ENCODE assay signal across 11 mouse cellular contexts in the genomic region with DNA sequence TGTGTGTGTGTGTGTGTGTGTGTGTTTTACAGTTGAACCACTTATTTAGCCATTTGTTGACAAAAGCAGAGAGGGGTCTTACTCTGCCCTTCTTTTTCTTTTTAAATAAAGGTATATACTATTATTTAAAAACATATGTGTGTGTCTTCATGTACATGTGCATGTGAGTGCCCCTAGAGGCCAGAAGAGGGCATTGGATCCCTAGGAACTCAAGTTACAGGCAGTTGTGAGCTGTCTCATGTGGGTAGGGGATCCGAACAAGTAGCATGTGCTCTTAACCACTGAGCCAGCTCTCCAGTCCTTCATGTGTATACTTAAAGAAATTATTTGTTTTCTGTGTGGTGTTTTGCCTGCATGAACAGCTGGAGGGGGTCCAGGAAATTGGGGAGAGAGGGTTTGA. TPM values are rescaled to one million over a fixed set of nuclear protein-coding genes. Genes with fewer than 3 reads are reported as not detected.
DNase-seq lines count a peak whose midpoint lies in the region; ATAC-seq and TF ChIP-seq lines count a peak whose summit lies in the region.
"Had no signal": no experiment of that assay in that cellular context is flagged by ENCODE, and none has a peak within 500 bp of the region (broad histone marks: within the 10 kb centered on the region; RNA-seq: fewer than 3 reads in every experiment).

No protein-coding gene starts in this region.

- POLR2A ChIA-PET in Patski (lab: Charles Lee), result interaction anchor here (0.7 kb wide), 1 partner anchor 25 kb away, joined by 4 read pairs; no protein-coding TSS in a partner anchor

- no peak overlapping the region for H3K4me3 ChIP-seq in forebrain, embryonic 14.5 days (ENCODE audit: low read depth, low read length)
- no peak overlapping the region for H3K4me3 ChIP-seq in forebrain, embryonic 10.5 days
- no peak overlapping the region for H3K4me3 ChIP-seq in lung, embryonic 14.5 days (ENCODE audit: low read depth, low read length)
- H3K4me3 ChIP-seq in intestine, embryonic 16.5 days (ENCODE audit: low read length), result no peak overlapping the region
- H3K4me3 ChIP-seq: stomach, embryonic 15.5 days had no signal

- peak; percentile 61 for TF ChIP-seq CTCF in lung, embryonic 14.5 days (IDR thresholded peaks at IDR 0.05; ENCODE audit: low read depth)
- TF ChIP-seq CTCF in Patski (IDR thresholded peaks at IDR 0.05), result peak; percentile 45

- in situ Hi-C loops in Patski (cut with MboI; ENCODE audit: low pct_unique_long_range_greater_than_20kb), result no loop called here

- H3K36me3 ChIP-seq in forebrain, embryonic 14.5 days (ENCODE audit: control insufficient read depth, insufficient read depth, low read length), result no peaks in the 10 kb centered on the region
- H3K36me3 ChIP-seq in forebrain, embryonic 10.5 days (replicated peaks), result no peaks in the 10 kb centered on the region
- H3K36me3 ChIP-seq in lung, embryonic 14.5 days (ENCODE audit: insufficient read depth), result no peaks in the 10 kb centered on the region
- H3K36me3 ChIP-seq in intestine, embryonic 16.5 days (ENCODE audit: control insufficient read depth, insufficient read depth, low read length), result no peaks in the 10 kb centered on the region
- H3K36me3 ChIP-seq: stomach, embryonic 15.5 days had no signal

- H3K27me3 ChIP-seq in forebrain, embryonic 14.5 days (replicated peaks; ENCODE audit: control insufficient read depth, insufficient read depth, low read length), result no peaks in the 10 kb centered on the region
- H3K27me3 ChIP-seq in forebrain, embryonic 10.5 days (ENCODE audit: poor library complexity, severe bottlenecking), result no peaks in the 10 kb centered on the region
- H3K27me3 ChIP-seq in lung, embryonic 14.5 days (ENCODE audit: insufficient read depth, low read length), result no peaks in the 10 kb centered on the region
- H3K27me3 ChIP-seq in Patski, result peaks cover 18% of the 10 kb centered on the region
- no peaks in the 10 kb centered on the region for H3K27me3 ChIP-seq in intestine, embryonic 16.5 days (replicated peaks; ENCODE audit: control insufficient read depth, insufficient read depth, low read length)
- H3K27me3 ChIP-seq: stomach, embryonic 15.5 days had no signal

- no peak for ATAC-seq in forebrain, embryonic 14.5 days
- no peak for ATAC-seq in lung, embryonic 14.5 days (ENCODE audit: insufficient read depth)
- ATAC-seq in Patski, result no peak
- no peak for ATAC-seq in intestine, embryonic 16.5 days

- H3K4me1 ChIP-seq in forebrain, embryonic 14.5 days (ENCODE audit: control insufficient read depth, insufficient read depth, low read length), result peaks cover 5% of the 10 kb centered on the region
- H3K4me1 ChIP-seq in forebrain, embryonic 10.5 days, result no peaks in the 10 kb centered on the region
- H3K4me1 ChIP-seq in lung, embryonic 14.5 days (ENCODE audit: insufficient read depth), result 0 out of 2 replicates have a peak, but pooled peaks cover 4% of the 10 kb centered on the region
- H3K4me1 ChIP-seq in intestine, embryonic 16.5 days (ENCODE audit: control insufficient read depth, insufficient read depth, low read length), result 0 out of 2 replicates have a peak, but pooled peaks cover 3% of the 10 kb centered on the region
- H3K4me1 ChIP-seq: stomach, embryonic 15.5 days had no signal

- peak overlapping the region; percentile 33; the same call in 1 of the 2 replicates for H3K27ac ChIP-seq in forebrain, embryonic 14.5 days (ENCODE audit: low read depth, low read length)
- no peak overlapping the region for H3K27ac ChIP-seq in forebrain, embryonic 10.5 days
- H3K27ac ChIP-seq in lung, embryonic 14.5 days (ENCODE audit: low read depth), result no peak overlapping the region
- H3K27ac ChIP-seq in intestine, embryonic 16.5 days (ENCODE audit: low read length), result no peak overlapping the region
- H3K27ac ChIP-seq: stomach, embryonic 15.5 days had no signal

- CTCF ChIA-PET in Patski (lab: Charles Lee), result interaction anchor here (1.4 kb wide), 2 partner anchors 11 to 14 kb away, joined by 3 read pairs; no protein-coding TSS in a partner anchor

- DNase-seq in forebrain, embryonic 14.5 days (ENCODE audit: low spot score), result peak; percentile 40
- no peak for DNase-seq in forebrain, embryonic 10.5 days (ENCODE audit: extremely low spot score, low spot score)
- DNase-seq in lung, embryonic 14.5 days, result peak; percentile 35
- no peak for DNase-seq in lung, postnatal 10 days
- DNase-seq in Patski (ENCODE audit: low read depth, low spot score), result no peak
- peak; percentile 16 for DNase-seq in naive thymus-derived CD4-positive, alpha-beta T cell, adult 2 months (ENCODE audit: low read depth)
- DNase-seq in adipocyte (ENCODE audit: low spot score), result no peak
- DNase-seq: heart, adult 11 months; kidney, adult 8-10 months had no signal

- WGBS in forebrain, embryonic 14.5 days, result 58% methylated on average over 1 of the region's 1 CpGs
- WGBS in forebrain, embryonic 10.5 days, result 80% methylated on average over 1 of the region's 1 CpGs
- 41% methylated on average over 1 of the region's 1 CpGs for WGBS in lung, embryonic 14.5 days
- 59% methylated on average over 1 of the region's 1 CpGs for WGBS in intestine, embryonic 16.5 days

- H3K9me3 ChIP-seq in forebrain, embryonic 14.5 days (replicated peaks; ENCODE audit: control insufficient read depth, low read length), result no peaks in the 10 kb centered on the region
- no peaks in the 10 kb centered on the region for H3K9me3 ChIP-seq in forebrain, embryonic 10.5 days
- H3K9me3 ChIP-seq in lung, embryonic 14.5 days (ENCODE audit: low read depth, low read length), result no peaks in the 10 kb centered on the region
- H3K9me3 ChIP-seq in intestine, embryonic 16.5 days (ENCODE audit: control insufficient read depth, low read length), result no peaks in the 10 kb centered on the region
- H3K9me3 ChIP-seq: stomach, embryonic 15.5 days had no signal

- H3K4me2 ChIP-seq in forebrain, embryonic 14.5 days (ENCODE audit: low read length), result no peak overlapping the region
- H3K4me2 ChIP-seq in lung, embryonic 14.5 days, result no peak overlapping the region
- no peak overlapping the region for H3K4me2 ChIP-seq in intestine, embryonic 16.5 days (ENCODE audit: low read depth, low read length)
- H3K4me2 ChIP-seq: stomach, embryonic 15.5 days had no signal

- H3K9ac ChIP-seq in forebrain, embryonic 14.5 days (ENCODE audit: low read length), result no peak overlapping the region
- no peak overlapping the region for H3K9ac ChIP-seq in lung, embryonic 14.5 days
- H3K9ac ChIP-seq in intestine, embryonic 16.5 days (ENCODE audit: low read depth, low read length), result no peak overlapping the region
- H3K9ac ChIP-seq: stomach, embryonic 15.5 days had no signal

RNA-seq across cellular contexts. Expression of a gene that starts 7.0 kb away (rescaled TPM):
- polyA plus RNA-seq in forebrain, embryonic 14.5 days (2014; fragmentation: Nextera tagmentation; extraction: Ambion mirVana), result 64.8 and 69.6 TPM in 2 replicates
- polyA plus RNA-seq in forebrain, embryonic 10.5 days (2016; fragmentation: Nextera tagmentation; extraction: Ambion mirVana), result 103 and 104 TPM in 2 replicates
- 76.2 and 76.7 TPM in 2 replicates for polyA plus RNA-seq in lung, embryonic 14.5 days (2014; fragmentation: Nextera tagmentation; extraction: Ambion mirVana)
- 26.3 TPM for polyA plus RNA-seq in Patski (2021)
- polyA plus RNA-seq in intestine, embryonic 16.5 days (2015; fragmentation: Nextera tagmentation; extraction: Ambion mirVana), result 58.7 and 66.8 TPM in 2 replicates

Comparison
In these comparisons a context has a peak if more than half of its experiments do, and no peak if none do; other contexts are left out.
1. DNase-seq: peak in forebrain, embryonic 14.5 days (single experiment), lung, embryonic 14.5 days (single experiment) and naive thymus-derived CD4-positive, alpha-beta T cell, adult 2 months (single experiment); none in forebrain, embryonic 10.5 days (single experiment), lung, postnatal 10 days (single experiment), Patski (single experiment) and adipocyte (single experiment).